Mouse (Mus musculus): ENCODE data around the gene Gm20388. TPM values are rescaled to one million over a fixed set of nuclear protein-coding genes. Genes with fewer than 3 reads are reported as not detected.
A peak's percentile ranks its signal among the peaks of the same experiment; 100 is the strongest.

Gene Gm20388
- total and polyA plus RNA-seq, 2 experiments from 2014 or later: 17.3 TPM; not detected in 1

DNA sequence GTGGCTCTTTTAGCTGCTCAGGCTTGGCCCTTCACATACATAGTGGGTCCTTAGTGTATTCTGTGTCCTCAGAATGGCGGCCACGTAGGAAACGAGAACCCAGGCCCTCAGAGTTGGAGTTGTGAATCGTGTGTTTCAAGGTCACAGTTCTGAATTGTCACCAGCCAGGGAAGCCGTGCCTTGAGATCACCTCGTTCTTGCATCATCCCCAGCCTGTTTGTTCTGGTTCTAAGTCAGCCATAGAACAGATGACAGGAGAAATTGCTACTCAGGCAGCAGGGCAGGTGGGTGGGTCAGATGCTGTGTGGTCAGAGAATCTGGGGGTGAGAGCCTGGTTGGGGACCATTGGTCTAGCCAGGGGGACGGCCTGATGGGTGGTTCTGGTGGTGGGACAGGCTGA is 378.6 kb downstream of the Gm20388 start:
- Histone ChIP-seq H3K4me2 (ENCODE audit: low read depth, low read length) (no peak overlapping the region), H3K27me3 (ENCODE audit: control insufficient read depth, insufficient read depth, low read length) (no peaks in the 10 kb centered on the region), H3K9ac (replicated peaks; ENCODE audit: low read depth, low read length) (no peak overlapping the region; the same call in 1 of the 2 replicates)

DNA sequence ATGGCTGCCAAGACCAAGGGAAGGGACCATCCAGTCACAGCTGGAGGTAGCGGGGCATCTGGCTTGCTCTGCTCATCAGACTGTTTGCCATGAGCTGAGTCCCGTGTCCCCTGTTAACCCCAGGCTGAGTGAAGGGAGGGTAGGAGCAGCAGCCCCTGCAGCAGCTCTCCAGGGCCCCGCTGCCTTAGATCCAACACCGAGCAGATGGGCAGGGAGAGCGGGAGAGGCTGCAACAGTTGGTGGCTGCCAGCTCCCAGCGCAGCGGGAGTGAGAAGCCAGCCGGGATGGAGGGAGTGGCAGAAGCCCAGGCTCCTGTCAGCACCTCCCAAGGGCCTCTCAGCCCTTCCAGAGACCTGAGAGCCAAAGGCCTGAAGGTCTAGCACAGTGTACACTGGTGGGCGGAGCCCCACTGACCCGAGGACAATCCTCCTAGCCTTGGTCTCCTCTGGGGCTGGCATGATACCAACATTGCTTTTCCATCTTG is 379.1 kb downstream of the Gm20388 start:
- Histone ChIP-seq H3K9ac (replicated peaks; ENCODE audit: low read depth, low read length) (no peak overlapping the region; the same call in 1 of the 2 replicates), H3K27ac (ENCODE audit: low read depth) (peak overlapping the region; percentile 95), H3K4me1 (ENCODE audit: control insufficient read depth, insufficient read depth) (peaks cover 63% of the 10 kb centered on the region), H3K4me2 (ENCODE audit: low read depth, low read length) (no peak overlapping the region), H3K4me3 (ENCODE audit: low read depth, low read length) (no peak overlapping the region), H3K9me3 (replicated peaks; ENCODE audit: control insufficient read depth, low read length) (no peaks in the 10 kb centered on the region), H3K36me3 (replicated peaks; ENCODE audit: control insufficient read depth, insufficient read depth, low read length) (no peaks in the 10 kb centered on the region), H3K27me3 (ENCODE audit: control insufficient read depth, insufficient read depth, low read length) (no peaks in the 10 kb centered on the region)
- TF ChIP-seq EP300 (IDR thresholded peaks at IDR 0.05; ENCODE audit: low read depth): peak; percentile 50; the same call in 1 of the 2 replicates
- TF ChIP-seq CTCF (IDR thresholded peaks at IDR 0.05; ENCODE audit: low read depth): no peak
- 18% methylated on average over 10 of the region's 10 CpGs for whole genome bisulfite sequencing
- ATAC-seq (ENCODE audit: insufficient read depth, low read depth): peak; percentile 86
- peak; percentile 88 for DNase-seq (ENCODE audit: low spot score)

More for the DNA sequence above, 378.6 kb downstream of the Gm20388 start:
- TF ChIP-seq EP300 (IDR thresholded peaks at IDR 0.05; ENCODE audit: low read depth) (no peak), CTCF (IDR thresholded peaks at IDR 0.05; ENCODE audit: low read depth) (no peak)
- Histone ChIP-seq H3K9me3 (replicated peaks; ENCODE audit: control insufficient read depth, low read length) (no peaks in the 10 kb centered on the region), H3K27ac (ENCODE audit: low read depth) (peak overlapping the region; percentile 95), H3K36me3 (replicated peaks; ENCODE audit: control insufficient read depth, insufficient read depth, low read length) (no peaks in the 10 kb centered on the region), H3K4me3 (ENCODE audit: low read depth, low read length) (no peak overlapping the region), H3K4me1 (ENCODE audit: control insufficient read depth, insufficient read depth) (peaks cover 59% of the 10 kb centered on the region)
- ATAC-seq (ENCODE audit: insufficient read depth, low read depth): no peak
- 59% methylated on average over 7 of the region's 7 CpGs for WGBS
- no peak for DNase-seq (ENCODE audit: low spot score)

DNA sequence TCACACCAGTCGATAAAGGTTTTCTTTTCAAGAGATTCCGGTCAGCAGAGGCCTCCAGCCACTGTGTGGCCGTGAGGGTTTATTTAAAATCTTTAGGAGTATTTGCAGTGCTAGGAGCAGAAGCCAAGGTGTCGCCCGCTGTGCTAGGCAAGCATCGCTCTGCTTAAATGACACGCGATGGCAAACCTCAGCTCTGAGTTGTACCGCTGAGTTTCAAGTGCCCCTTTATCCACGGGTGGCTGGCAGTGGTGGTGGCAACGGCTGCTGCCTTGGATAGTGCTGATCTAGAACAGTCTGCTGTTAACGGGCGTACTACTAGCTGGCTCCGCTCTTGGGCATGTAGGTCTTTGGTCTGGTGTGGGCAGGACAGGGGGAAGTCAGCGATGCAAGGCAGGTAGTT is 380.0 kb downstream of the Gm20388 start:
- Histone ChIP-seq H3K4me3 (ENCODE audit: low read depth, low read length) (no peak overlapping the region), H3K36me3 (replicated peaks; ENCODE audit: control insufficient read depth, insufficient read depth, low read length) (no peaks in the 10 kb centered on the region), H3K9me3 (replicated peaks; ENCODE audit: control insufficient read depth, low read length) (no peaks in the 10 kb centered on the region), H3K4me2 (ENCODE audit: low read depth, low read length) (no peak overlapping the region), H3K27ac (ENCODE audit: low read depth) (0 out of 2 replicates have a peak overlapping the region, but pooled peaks have one; percentile 95), H3K4me1 (ENCODE audit: control insufficient read depth, insufficient read depth) (peaks cover 63% of the 10 kb centered on the region), H3K9ac (replicated peaks; ENCODE audit: low read depth, low read length) (no peak overlapping the region), H3K27me3 (ENCODE audit: control insufficient read depth, insufficient read depth, low read length) (no peaks in the 10 kb centered on the region)
- 59% methylated on average over 15 of the region's 15 CpGs for WGBS
- ATAC-seq (ENCODE audit: insufficient read depth, low read depth): no peak
- DNase-seq (ENCODE audit: low spot score): no peak
- TF ChIP-seq CTCF (IDR thresholded peaks at IDR 0.05; ENCODE audit: low read depth) (no peak), EP300 (IDR thresholded peaks at IDR 0.05; ENCODE audit: low read depth) (no peak)

DNA sequence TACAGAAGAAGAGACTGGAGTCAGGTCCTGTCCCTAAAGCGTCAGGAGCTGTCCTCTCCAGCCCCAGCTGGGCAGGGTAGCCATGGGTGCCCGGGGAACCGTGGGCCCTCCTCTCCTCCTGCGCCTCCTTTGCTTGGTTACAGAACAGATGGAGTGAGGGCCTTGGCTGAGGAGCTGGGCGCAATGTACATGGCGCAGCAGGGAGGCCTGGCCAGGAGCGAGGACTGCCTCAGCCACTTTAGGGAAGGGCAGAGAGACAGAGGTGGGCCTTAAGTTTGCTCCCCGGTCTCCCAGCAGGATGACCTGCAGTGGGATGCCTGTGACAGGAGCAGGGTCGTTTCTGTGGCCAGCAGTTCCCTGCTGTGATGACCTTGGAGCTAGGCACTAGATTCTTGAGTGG is 381.0 kb downstream of the Gm20388 start:
- H3K4me2 ChIP-seq (ENCODE audit: low read depth, low read length): no peak overlapping the region
- TF ChIP-seq EP300 (IDR thresholded peaks at IDR 0.05; ENCODE audit: low read depth) (no peak), CTCF (IDR thresholded peaks at IDR 0.05; ENCODE audit: low read depth) (no peak)
- H3K9me3 ChIP-seq (replicated peaks; ENCODE audit: control insufficient read depth, low read length): no peaks in the 10 kb centered on the region
- peaks cover 62% of the 10 kb centered on the region for H3K4me1 ChIP-seq (ENCODE audit: control insufficient read depth, insufficient read depth)
- no peaks in the 10 kb centered on the region for H3K27me3 ChIP-seq (ENCODE audit: control insufficient read depth, insufficient read depth, low read length)
- 81% methylated on average over 9 of the region's 9 CpGs for WGBS
- H3K9ac ChIP-seq (replicated peaks; ENCODE audit: low read depth, low read length): no peak overlapping the region
- no peak for ATAC-seq (ENCODE audit: insufficient read depth, low read depth)
- no peaks in the 10 kb centered on the region for H3K36me3 ChIP-seq (replicated peaks; ENCODE audit: control insufficient read depth, insufficient read depth, low read length)
- H3K27ac ChIP-seq (ENCODE audit: low read depth): no peak overlapping the region
- H3K4me3 ChIP-seq (ENCODE audit: low read depth, low read length): no peak overlapping the region
- DNase-seq (ENCODE audit: low spot score): no peak

DNA sequence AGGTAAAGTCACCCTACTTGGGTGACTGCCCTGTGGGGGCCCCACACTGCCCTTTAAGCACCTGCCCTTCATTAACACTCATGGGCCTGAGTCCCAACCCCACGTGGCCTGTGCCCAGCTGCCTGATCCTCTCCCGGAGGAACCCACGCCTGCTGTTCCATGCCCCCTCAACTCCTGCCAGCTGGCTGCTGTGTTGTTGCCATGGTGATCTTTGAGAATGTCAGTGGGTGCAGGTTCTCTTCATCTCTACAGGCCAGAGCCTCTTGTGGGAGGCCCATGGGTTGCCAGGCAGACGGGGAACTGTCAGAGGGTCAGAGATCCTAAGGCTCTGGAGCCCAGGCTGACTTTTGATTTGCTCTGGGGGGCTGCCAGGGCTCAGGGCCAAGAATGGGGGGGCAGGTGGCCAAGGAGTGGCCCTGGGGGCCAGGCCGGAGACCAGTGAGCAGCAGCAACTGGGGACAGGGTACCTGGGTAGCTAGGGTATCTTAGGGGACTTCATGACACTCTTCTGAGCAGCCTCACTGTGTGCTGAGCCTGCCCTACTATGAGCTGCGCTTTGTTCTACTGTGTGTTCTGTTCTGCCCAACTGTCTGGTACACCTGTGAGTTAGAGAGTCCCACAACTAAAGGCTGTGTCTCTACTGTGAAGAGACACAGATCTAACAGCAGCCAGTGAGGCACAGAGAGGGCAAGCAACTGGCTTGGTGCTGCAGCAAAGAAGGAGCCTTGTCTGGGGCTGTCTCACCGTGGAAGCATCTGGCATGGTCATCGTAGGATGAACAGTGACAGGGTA is 381.9 kb downstream of the Gm20388 start:
- ATAC-seq (ENCODE audit: insufficient read depth, low read depth): no peak

More for the DNA sequence above, 381.9 kb downstream of the Gm20388 start:
- no peak overlapping the region for H3K4me3 ChIP-seq (ENCODE audit: low read depth, low read length)
- H3K27ac ChIP-seq (ENCODE audit: low read depth): peak overlapping the region; percentile 56; the same call in 1 of the 2 replicates
- H3K4me2 ChIP-seq (ENCODE audit: low read depth, low read length): no peak overlapping the region
- no peaks in the 10 kb centered on the region for H3K9me3 ChIP-seq (replicated peaks; ENCODE audit: control insufficient read depth, low read length)
- no peak overlapping the region for H3K9ac ChIP-seq (replicated peaks; ENCODE audit: low read depth, low read length)
- no peaks in the 10 kb centered on the region for H3K36me3 ChIP-seq (replicated peaks; ENCODE audit: control insufficient read depth, insufficient read depth, low read length)
- TF ChIP-seq CTCF (IDR thresholded peaks at IDR 0.05; ENCODE audit: low read depth): no peak
- TF ChIP-seq EP300 (IDR thresholded peaks at IDR 0.05; ENCODE audit: low read depth): no peak
- 56% methylated on average over 8 of the region's 8 CpGs for WGBS
- H3K27me3 ChIP-seq (ENCODE audit: control insufficient read depth, insufficient read depth, low read length): no peaks in the 10 kb centered on the region
- DNase-seq (ENCODE audit: low spot score): no peak
- H3K4me1 ChIP-seq (ENCODE audit: control insufficient read depth, insufficient read depth): peaks cover 62% of the 10 kb centered on the region
